Mouse (Mus musculus) CH12.LX (cell line): ENCODE data around the gene Krt1.

Source experiments
- CHD2 ChIP-seq: IDR thresholded peaks from 2 replicates; pipeline ENCODE4 v1.6.1; 2011; ENCODE audit warnings: low read length, improper control_type of control experiment
- CTCF ChIP-seq, 2 experiments: IDR thresholded peaks in 1 of 2; conservative IDR thresholded peaks in 1 of 2; 2 replicates each; pipeline ENCODE4 v1.5.1; 2011 to 2012; ENCODE audit warnings: low read depth in 2 of 2, low read length in 2 of 2, improper control_type of control experiment in 1 of 2, inconsistent platforms in 1 of 2, mild to moderate bottlenecking in 1 of 2, moderate library complexity in 1 of 2
- JUN ChIP-seq: IDR thresholded peaks from 2 replicates; pipeline ENCODE4 v1.6.1; 2011; ENCODE audit warnings: low read depth, mild to moderate bottlenecking, low read length, improper control_type of control experiment, moderate library complexity; ENCODE audit not compliant: insufficient read depth
- MAX ChIP-seq: IDR thresholded peaks from 2 replicates; pipeline ENCODE4 v1.6.1; 2011; ENCODE audit warnings: low read length, improper control_type of control experiment
- POLR2A ChIP-seq: IDR thresholded peaks from 2 replicates; pipeline ENCODE4 v1.6.1; 2011; ENCODE audit warnings: low read depth, mild to moderate bottlenecking, improper control_type of control experiment, low read length
- POLR2AphosphoS2 ChIP-seq: IDR thresholded peaks from 2 replicates; pipeline ENCODE4 v1.6.1; 2011; ENCODE audit warnings: low read depth, low read length, improper control_type of control experiment
- RCOR1 ChIP-seq: conservative IDR thresholded peaks from 2 replicates; pipeline ENCODE4 v1.6.1; 2012; ENCODE audit warnings: low read depth, mild to moderate bottlenecking, inconsistent platforms, low read length, improper control_type of control experiment
- SMC3 ChIP-seq: IDR thresholded peaks from 2 replicates; pipeline ENCODE4 v1.6.1; 2011; ENCODE audit warnings: low read depth, low read length, improper control_type of control experiment
- TBP ChIP-seq: conservative IDR thresholded peaks from 2 replicates; pipeline ENCODE4 v1.6.1; 2011; ENCODE audit warnings: low read depth, low read length, improper control_type of control experiment
- USF1 ChIP-seq: IDR thresholded peaks from 2 replicates; pipeline ENCODE4 v1.6.1; 2014; ENCODE audit warnings: low read depth, mild to moderate bottlenecking, inconsistent platforms, low read length, improper control_type of control experiment

DNA sequence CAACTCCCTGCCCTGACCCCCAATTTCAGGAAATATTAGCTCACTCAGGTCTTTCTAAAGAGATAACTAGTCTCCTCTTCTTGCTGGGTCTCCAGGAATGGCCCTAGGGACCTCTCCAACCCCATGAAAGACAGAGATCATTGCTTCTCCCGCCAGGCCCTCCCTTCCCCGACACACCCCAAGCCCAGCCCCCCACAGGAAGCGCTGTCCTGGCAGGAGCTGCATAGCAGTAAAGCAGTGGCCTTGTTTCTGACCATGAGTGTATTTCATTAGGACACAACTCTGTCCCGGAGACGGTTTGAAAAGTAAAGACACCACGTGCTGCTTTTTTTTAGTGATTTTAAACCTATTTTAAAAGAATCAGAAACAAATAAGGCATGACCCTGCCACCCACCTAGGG lies 17.5 kb downstream of the Krt1 start:
- no peak for TF ChIP-seq JUN
- TF ChIP-seq POLR2AphosphoS2 = no peak
- TF ChIP-seq POLR2A = no peak
- TF ChIP-seq TBP = no peak
- no peak for TF ChIP-seq CTCF (conservative IDR thresholded peaks at IDR 0.05 in 1 of 2, IDR thresholded peaks at IDR 0.05 in 1 of 2; ENCODE audit: low read depth in 2 of 2, low read length in 2 of 2)
- TF ChIP-seq MAX = no peak
- no peak for TF ChIP-seq RCOR1
- TF ChIP-seq USF1 = no peak
- TF ChIP-seq SMC3 = no peak
- TF ChIP-seq CHD2 = no peak
